Mouse (Mus musculus) frontal cortex, postnatal 10 days (tissue): ENCODE data around the gene Ppm1h.

ENCODE experiments used
- DNase-seq, 2 experiments: peaks; one replicate each; pipeline ENCODE4 v3.0.0; 2022; ENCODE audit warnings: low spot score in 2 of 2, mixed read lengths in 1 of 2

The Ppm1h gene

GRCm38 (mm10) chr10:122704901-122705300 is 26.3 kb downstream of the Ppm1h start:
- DNase-seq, result no peak

GRCm38 (mm10) chr10:122705457-122705856 is 26.9 kb downstream of the Ppm1h start:
- no peak for DNase-seq

GRCm38 (mm10) chr10:122711381-122711811 is 32.8 kb downstream of the Ppm1h start:
- no peak for DNase-seq

- no peak for DNase-seq
These were observed 33.7 kb downstream of the Ppm1h start for GRCm38 (mm10) chr10:122712307-122712706.

- no peak for DNase-seq
These were observed 37.3 kb downstream of the Ppm1h start for GRCm38 (mm10) chr10:122715856-122716255.

GRCm38 (mm10) chr10:122716286-122716685 is 37.7 kb downstream of the Ppm1h start:
- DNase-seq, result no peak

GRCm38 (mm10) chr10:122716739-122717474 is 38.3 kb downstream of the Ppm1h start:
- DNase-seq, result no peak

GRCm38 (mm10) chr10:122717754-122718415 is 39.3 kb downstream of the Ppm1h start:
- DNase-seq, result no peak

- no peak for DNase-seq
These were observed 40.4 kb downstream of the Ppm1h start for GRCm38 (mm10) chr10:122718951-122719350.

GRCm38 (mm10) chr10:122722111-122722510 is 43.5 kb downstream of the Ppm1h start:
- DNase-seq, result no peak

GRCm38 (mm10) chr10:122724692-122725091 is 46.1 kb downstream of the Ppm1h start:
- no peak for DNase-seq

GRCm38 (mm10) chr10:122727228-122727627 is 48.7 kb downstream of the Ppm1h start:
- no peak for DNase-seq

- no peak for DNase-seq
These were observed 49.6 kb downstream of the Ppm1h start for GRCm38 (mm10) chr10:122728172-122728571.

- DNase-seq, result no peak
These were observed 53.6 kb downstream of the Ppm1h start for GRCm38 (mm10) chr10:122732146-122732545.

- no peak for DNase-seq
These were observed 56.0 kb downstream of the Ppm1h start for GRCm38 (mm10) chr10:122734521-122734920.

- no peak for DNase-seq
These were observed 56.8 kb downstream of the Ppm1h start for GRCm38 (mm10) chr10:122735284-122735784.

GRCm38 (mm10) chr10:122736835-122737234 is 58.3 kb downstream of the Ppm1h start:
- DNase-seq, result no peak

GRCm38 (mm10) chr10:122738526-122738925 is 60.0 kb downstream of the Ppm1h start:
- DNase-seq, result no peak

GRCm38 (mm10) chr10:122739037-122739436 is 60.5 kb downstream of the Ppm1h start:
- DNase-seq, result no peak

GRCm38 (mm10) chr10:122740117-122740516 is 61.6 kb downstream of the Ppm1h start:
- DNase-seq, result no peak

GRCm38 (mm10) chr10:122741191-122741590 is 62.6 kb downstream of the Ppm1h start:
- no peak for DNase-seq

GRCm38 (mm10) chr10:122742136-122742535 is 63.6 kb downstream of the Ppm1h start:
- DNase-seq, result no peak

- no peak for DNase-seq
These were observed 64.8 kb downstream of the Ppm1h start for GRCm38 (mm10) chr10:122743361-122743760.
